Mouse (Mus musculus): ENCODE data around the gene Ccdc189. TPM values are rescaled to one million over a fixed set of nuclear protein-coding genes. Genes with fewer than 3 reads are reported as not detected.

The Ccdc189 gene
- 1.5 and 1.9 TPM in 2 replicates for total RNA-seq (2014; rRNA removed)
- 1.3 and 1.7 TPM in 2 replicates for polyA plus RNA-seq (2012; rRNA removed)

DNA sequence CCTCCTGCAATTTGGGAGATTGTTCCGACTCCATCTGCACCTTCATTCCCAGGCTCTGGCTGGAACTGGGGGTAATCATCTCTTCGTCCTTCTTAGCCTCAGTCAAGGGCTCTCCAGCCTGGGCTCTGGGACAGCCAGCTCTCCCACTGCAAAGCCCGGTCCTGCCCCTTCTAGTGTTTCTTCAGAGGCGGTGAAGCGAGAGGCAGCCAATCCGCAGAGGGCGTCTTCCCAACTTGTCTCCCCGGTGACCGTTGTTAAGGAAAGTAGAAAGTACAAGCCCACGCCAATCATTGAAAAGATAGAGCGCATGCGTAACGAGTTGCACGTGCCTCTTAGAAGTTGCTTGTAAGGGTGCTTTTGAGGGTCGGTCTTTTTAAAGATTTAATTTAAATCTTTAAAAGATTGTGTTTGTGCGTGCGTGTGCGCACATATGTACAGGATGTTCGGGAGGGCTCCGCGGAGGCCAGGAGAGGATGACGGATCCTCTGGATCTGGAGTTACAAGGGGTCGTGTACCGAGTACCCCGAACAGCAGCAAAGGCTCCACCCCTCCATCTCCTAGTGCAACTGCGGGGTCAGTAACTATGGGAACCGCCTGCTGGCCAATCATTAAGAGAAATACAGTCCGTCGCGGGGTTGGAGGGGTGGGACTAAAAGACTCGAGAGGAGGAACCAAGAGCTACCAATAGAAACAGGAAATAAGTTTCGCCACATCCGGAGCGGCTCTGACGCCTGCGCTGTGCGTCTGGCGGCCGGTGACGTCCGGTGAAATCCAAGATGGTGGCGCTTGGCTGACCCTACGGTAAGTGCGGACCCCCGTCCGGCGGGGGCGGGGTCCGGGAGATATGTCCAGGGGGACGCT is at the start of gene Ccdc189, which contains the start of gene Rnf40:
Ccdc189 (minus strand) TSS at position 585 of the 861 bp plus-strand sequence.
Rnf40 (plus strand) TSS at position 757 of the 861 bp plus-strand sequence.
- TF ChIP-seq CTCF (IDR thresholded peaks at IDR 0.05; ENCODE audit: low read depth, low read length) (no peak), POLR2A (IDR thresholded peaks at IDR 0.05; ENCODE audit: extremely low read depth, insufficient read depth, low read length) (0 out of 2 replicates have a peak, but pooled peaks have one; percentile 41)
- Histone ChIP-seq H3K27ac (replicated peaks; ENCODE audit: insufficient read depth, low read depth, low read length) (peak within 1 kb of the TSS; percentile 19; the same call in 1 of the 2 replicates), H3K27me3 (ENCODE audit: control insufficient read depth, insufficient read depth, low read length) (no peaks in the 10 kb centered on the region), H3K4me3 (ENCODE audit: insufficient read depth, low read depth, low read length) (peak within 1 kb of the TSS; percentile 80), H3K9ac (ENCODE audit: low read depth, low read length) (peak within 1 kb of the TSS; percentile 88), H3K79me2 (ENCODE audit: control insufficient read depth, insufficient read depth, low read length) (peaks cover 7% of the 10 kb centered on the region; the same call in 1 of the 2 replicates), H3K36me3 (ENCODE audit: control insufficient read depth, insufficient read depth, low read length) (peaks cover 18% of the 10 kb centered on the region), H3K4me1 (ENCODE audit: control insufficient read depth, insufficient read depth, low read length) (peaks cover 8% of the 10 kb centered on the region; the same call in 1 of the 2 replicates)
- 1% methylated on average over 50 of the region's 50 CpGs for WGBS
- peak; percentile 98 for DNase-seq (ENCODE audit: extremely low read depth, low read depth, low spot score)

DNA sequence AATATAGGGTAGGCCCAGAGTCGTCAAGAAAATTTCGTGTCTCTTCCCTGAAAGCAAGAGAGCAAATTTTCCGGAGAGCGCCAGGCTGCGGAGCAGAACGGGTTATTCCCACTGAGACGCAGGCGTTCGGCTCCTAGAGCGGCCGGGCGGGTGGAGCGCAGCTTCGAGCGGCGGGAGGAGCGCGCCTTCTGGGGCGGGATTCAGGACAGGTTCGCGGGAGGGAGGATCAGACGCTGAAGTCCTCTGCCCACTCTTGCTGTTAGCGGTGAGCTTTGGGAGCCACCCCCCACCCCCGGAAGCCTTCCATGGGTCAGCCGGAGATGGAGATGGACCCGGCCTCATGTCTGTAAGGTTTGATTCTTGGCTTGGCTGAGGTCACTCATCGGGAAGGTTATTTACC is 48.6 kb upstream of the Ccdc189 start:
- no peaks in the 10 kb centered on the region for H3K27me3 ChIP-seq (ENCODE audit: control insufficient read depth, insufficient read depth, low read length)
- H3K4me1 ChIP-seq (ENCODE audit: control insufficient read depth, insufficient read depth, low read length) = peaks cover 5% of the 10 kb centered on the region; the same call in 1 of the 2 replicates
- peak overlapping the region; percentile 67 for H3K4me3 ChIP-seq (ENCODE audit: insufficient read depth, low read depth, low read length)
- H3K36me3 ChIP-seq (ENCODE audit: control insufficient read depth, insufficient read depth, low read length) = no peaks in the 10 kb centered on the region
- H3K9ac ChIP-seq (ENCODE audit: low read depth, low read length) = peak overlapping the region; percentile 56
- DNase-seq (ENCODE audit: extremely low read depth, low read depth, low spot score) = peak; percentile 62
- under 1% methylated on average over 27 of the region's 27 CpGs for WGBS
- H3K79me2 ChIP-seq (ENCODE audit: control insufficient read depth, insufficient read depth, low read length) = no peaks in the 10 kb centered on the region
- no peak overlapping the region for H3K27ac ChIP-seq (replicated peaks; ENCODE audit: insufficient read depth, low read depth, low read length)
- TF ChIP-seq CTCF (IDR thresholded peaks at IDR 0.05; ENCODE audit: low read depth, low read length) = 0 out of 2 replicates have a peak, but pooled peaks have one; percentile 1
- no peak for TF ChIP-seq POLR2A (IDR thresholded peaks at IDR 0.05; ENCODE audit: extremely low read depth, insufficient read depth, low read length)

DNA sequence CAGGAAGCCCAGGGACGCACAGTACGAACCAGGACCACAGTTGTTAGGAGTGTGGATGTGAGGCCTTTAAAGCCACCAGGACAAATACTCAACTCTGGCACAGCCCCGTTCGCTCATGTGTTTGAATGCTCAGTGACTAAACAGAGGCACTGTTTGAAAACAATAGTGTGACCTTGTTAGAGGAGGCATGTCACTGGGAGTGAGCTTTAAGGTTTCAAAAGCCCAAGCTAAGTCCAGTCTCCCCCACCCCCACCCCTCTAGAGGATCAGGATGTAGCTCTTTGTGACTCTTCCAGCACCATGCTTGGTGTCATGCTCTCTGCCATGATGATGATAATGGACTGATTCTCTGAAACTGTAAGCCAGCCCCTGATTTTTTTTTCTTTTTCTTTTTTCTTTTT is 43.0 kb upstream of the Ccdc189 start:
- no peak overlapping the region for H3K4me3 ChIP-seq (ENCODE audit: insufficient read depth, low read depth, low read length)
- no peaks in the 10 kb centered on the region for H3K27me3 ChIP-seq (ENCODE audit: control insufficient read depth, insufficient read depth, low read length)
- no peak for DNase-seq (ENCODE audit: extremely low read depth, low read depth, low spot score)
- TF ChIP-seq POLR2A (IDR thresholded peaks at IDR 0.05; ENCODE audit: extremely low read depth, insufficient read depth, low read length) = no peak
- no peak for TF ChIP-seq CTCF (IDR thresholded peaks at IDR 0.05; ENCODE audit: low read depth, low read length)
- no peak overlapping the region for H3K9ac ChIP-seq (ENCODE audit: low read depth, low read length)
- no peak overlapping the region for H3K27ac ChIP-seq (replicated peaks; ENCODE audit: insufficient read depth, low read depth, low read length)
- H3K36me3 ChIP-seq (ENCODE audit: control insufficient read depth, insufficient read depth, low read length) = no peaks in the 10 kb centered on the region
- H3K4me1 ChIP-seq (ENCODE audit: control insufficient read depth, insufficient read depth, low read length) = no peaks in the 10 kb centered on the region
- no peaks in the 10 kb centered on the region for H3K79me2 ChIP-seq (ENCODE audit: control insufficient read depth, insufficient read depth, low read length)
- 88% methylated on average over 4 of the region's 4 CpGs for WGBS

DNA sequence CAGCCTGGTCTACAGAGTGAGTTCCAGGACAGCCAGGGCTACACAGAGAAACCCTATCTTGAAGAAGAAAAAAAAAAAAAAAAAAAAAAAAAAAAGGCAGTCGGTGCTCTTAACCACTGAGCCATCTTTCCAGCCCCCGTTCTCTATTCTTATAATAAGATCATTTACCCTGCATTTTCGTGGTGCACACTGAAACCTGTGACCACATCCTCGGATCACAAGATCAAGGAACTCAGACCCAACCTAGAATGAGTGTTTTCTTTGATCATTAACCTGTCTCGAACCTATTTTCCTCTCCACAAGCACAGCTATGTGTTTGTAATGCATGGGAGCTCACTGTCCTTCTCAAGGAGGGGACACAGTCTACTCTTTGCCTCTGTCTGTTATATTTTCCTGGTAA is 40.3 kb upstream of the Ccdc189 start:
- no peak overlapping the region for H3K4me3 ChIP-seq (ENCODE audit: insufficient read depth, low read depth, low read length)
- H3K27me3 ChIP-seq (ENCODE audit: control insufficient read depth, insufficient read depth, low read length) = no peaks in the 10 kb centered on the region
- WGBS = 78% methylated on average over 4 of the region's 5 CpGs
- no peaks in the 10 kb centered on the region for H3K4me1 ChIP-seq (ENCODE audit: control insufficient read depth, insufficient read depth, low read length)
- H3K9ac ChIP-seq (ENCODE audit: low read depth, low read length) = no peak overlapping the region
- no peaks in the 10 kb centered on the region for H3K79me2 ChIP-seq (ENCODE audit: control insufficient read depth, insufficient read depth, low read length)
- no peak for DNase-seq (ENCODE audit: extremely low read depth, low read depth, low spot score)
- TF ChIP-seq CTCF (IDR thresholded peaks at IDR 0.05; ENCODE audit: low read depth, low read length) (no peak), POLR2A (IDR thresholded peaks at IDR 0.05; ENCODE audit: extremely low read depth, insufficient read depth, low read length) (no peak)
- H3K36me3 ChIP-seq (ENCODE audit: control insufficient read depth, insufficient read depth, low read length) = no peaks in the 10 kb centered on the region
- no peak overlapping the region for H3K27ac ChIP-seq (replicated peaks; ENCODE audit: insufficient read depth, low read depth, low read length)

DNA sequence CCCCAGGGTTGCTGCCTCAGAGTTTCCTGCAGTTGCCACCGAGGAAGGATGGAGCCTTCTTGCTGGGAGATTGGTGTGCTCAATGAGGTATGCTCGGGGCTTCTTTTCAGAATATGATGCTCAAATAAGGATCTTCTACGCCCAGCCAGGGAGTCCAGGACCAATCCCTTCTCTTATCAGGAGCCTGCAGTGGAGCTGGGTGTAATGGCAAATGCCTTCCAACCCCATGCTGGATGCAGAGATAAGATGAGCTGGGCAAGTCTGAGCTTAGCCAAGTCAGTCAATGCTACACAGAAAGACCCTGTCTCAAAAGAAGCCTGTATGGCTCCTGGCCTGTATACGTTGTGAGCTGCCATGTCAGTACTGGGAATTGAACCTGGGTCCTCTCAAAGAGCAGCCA is 38.1 kb upstream of the Ccdc189 start:
- Histone ChIP-seq H3K4me3 (ENCODE audit: insufficient read depth, low read depth, low read length) (no peak overlapping the region), H3K4me1 (ENCODE audit: control insufficient read depth, insufficient read depth, low read length) (no peaks in the 10 kb centered on the region), H3K36me3 (ENCODE audit: control insufficient read depth, insufficient read depth, low read length) (no peaks in the 10 kb centered on the region), H3K27ac (replicated peaks; ENCODE audit: insufficient read depth, low read depth, low read length) (no peak overlapping the region), H3K9ac (ENCODE audit: low read depth, low read length) (no peak overlapping the region), H3K79me2 (ENCODE audit: control insufficient read depth, insufficient read depth, low read length) (no peaks in the 10 kb centered on the region), H3K27me3 (ENCODE audit: control insufficient read depth, insufficient read depth, low read length) (no peaks in the 10 kb centered on the region)
- WGBS = 91% methylated on average over 4 of the region's 4 CpGs
- no peak for DNase-seq (ENCODE audit: extremely low read depth, low read depth, low spot score)
- TF ChIP-seq POLR2A (IDR thresholded peaks at IDR 0.05; ENCODE audit: extremely low read depth, insufficient read depth, low read length) (no peak), CTCF (IDR thresholded peaks at IDR 0.05; ENCODE audit: low read depth, low read length) (no peak)
